Mouse (Mus musculus) right cerebral cortex, postnatal 25 days (tissue): ENCODE data around the gene Sorcs3.

Experiments
- DNase-seq: peaks from one replicate; pipeline ENCODE4 v3.0.0; 2022

Sorcs3 gene

DNA sequence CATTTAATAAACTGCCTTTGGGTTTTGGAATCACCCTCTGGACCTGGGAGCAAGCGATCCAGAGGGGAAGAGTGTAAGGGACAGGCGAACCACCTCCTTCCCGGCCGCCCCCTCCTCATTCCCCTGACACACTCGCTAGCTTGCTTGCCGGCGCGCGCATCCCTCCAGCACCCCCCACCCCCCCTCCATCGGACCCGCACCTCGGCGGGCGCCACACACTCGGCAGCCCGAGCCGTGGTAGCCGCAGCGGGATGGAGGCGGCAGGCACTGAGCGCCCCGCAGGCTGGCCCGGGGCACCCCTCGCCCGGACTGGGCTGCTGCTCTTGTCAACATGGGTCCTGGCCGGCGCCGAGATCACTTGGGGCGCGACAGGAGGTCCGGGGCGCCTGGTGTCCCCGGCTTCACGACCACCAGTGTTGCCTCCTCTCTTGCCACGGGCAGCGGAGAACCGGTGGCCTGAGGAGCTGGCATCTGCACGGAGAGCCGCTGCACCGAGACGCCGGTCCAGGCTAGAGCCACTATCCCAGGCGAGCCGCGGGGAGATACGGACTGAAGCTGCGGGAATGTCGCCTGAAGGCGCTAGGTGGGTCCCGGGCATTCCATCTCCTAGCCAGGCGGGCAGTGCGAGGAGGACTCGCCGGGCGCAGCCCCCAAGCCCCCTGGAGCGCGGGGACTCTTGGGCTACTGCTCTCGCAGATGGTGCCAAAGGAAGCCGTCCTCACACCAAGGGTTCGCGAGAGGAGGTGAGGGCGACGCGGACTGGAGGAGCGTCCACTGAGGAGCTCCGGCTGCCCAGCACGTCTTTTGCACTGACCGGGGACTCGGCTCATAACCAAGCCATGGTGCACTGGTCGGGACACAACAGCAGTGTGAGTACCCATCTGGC is at the start of gene Sorcs3:
Gene Sorcs3, plus strand, starts transcription at position 97 of the 886 bp plus-strand sequence.
- DNase-seq = peak; percentile 39

DNA sequence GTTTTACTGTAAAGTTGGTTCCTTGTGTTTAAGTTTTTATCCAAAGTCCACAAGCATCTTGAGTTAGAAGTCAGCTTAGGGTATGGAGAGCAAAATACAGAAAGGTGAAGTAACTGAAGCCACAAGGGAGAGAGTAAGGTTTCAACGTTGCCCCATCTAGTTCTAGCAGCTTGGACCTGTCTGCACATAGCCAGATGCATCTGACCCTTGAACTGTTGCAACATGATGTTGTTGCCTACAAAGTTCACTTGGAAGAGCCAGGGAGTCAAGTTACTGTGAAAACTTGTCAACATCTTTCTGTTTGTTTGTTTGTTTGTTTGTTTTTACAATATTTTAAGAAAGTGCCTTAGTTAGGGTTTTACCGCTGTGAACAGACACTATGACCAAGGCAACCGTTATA is 40.5 kb upstream of the Sorcs3 start:
- no peak for DNase-seq

DNA sequence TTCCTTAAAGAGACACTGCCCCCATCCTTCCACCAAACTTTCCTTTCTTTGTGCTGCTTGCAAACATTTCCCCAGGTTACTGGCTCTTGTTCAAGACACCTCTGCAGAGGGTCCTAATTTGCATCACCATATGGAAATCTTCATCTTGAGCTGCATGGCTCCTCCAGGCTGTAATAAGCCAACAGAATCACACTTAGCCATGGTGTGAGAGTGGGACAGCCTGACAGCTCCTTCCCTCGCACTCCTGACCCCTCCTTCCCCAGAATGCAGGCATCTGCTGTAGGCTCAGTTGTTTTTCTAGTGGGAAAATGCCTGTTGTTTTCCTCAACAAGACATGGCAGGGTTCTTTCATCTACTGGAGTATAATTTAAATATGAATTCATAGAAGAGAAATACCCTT is 38.7 kb upstream of the Sorcs3 start:
- DNase-seq = peak; percentile 11

DNA sequence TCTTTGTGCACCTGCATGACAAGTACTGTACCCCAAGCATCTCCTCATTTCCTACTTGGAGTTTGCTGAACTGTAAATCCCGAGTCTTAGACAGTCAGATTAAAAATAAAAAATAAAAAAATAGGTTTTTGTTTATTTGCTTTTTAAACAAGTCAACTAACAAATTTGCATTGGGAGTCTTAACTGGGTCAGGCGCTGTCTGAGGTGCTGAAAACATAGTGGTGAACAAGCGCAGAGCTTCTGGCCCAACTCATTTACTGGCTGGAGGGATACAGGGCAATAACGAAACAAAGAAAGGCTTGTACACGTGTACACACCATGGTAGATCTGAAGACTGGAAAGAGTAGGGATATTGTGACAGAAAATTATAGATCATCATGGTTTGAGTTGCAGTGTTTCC is 37.5 kb upstream of the Sorcs3 start:
- no peak for DNase-seq

DNA sequence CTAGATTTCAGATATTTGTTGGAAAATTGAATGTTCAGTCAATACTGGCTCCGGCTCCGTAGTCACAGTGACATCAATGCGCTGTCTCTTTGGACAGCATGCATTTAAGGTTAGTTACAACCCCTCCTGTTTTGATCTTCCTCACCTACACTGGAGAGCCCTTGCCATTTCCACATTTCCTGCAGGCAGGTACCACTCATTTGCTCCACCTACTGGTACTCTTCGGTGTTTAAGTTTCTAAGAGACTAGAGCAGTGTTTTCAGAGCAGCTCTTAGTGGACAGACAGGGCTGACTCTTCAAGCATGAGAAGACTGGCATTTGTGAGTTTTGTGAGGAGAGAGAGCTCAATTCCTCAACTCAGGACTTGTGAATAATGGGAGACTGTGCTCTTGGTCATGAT is 31.1 kb upstream of the Sorcs3 start:
- no peak for DNase-seq

DNA sequence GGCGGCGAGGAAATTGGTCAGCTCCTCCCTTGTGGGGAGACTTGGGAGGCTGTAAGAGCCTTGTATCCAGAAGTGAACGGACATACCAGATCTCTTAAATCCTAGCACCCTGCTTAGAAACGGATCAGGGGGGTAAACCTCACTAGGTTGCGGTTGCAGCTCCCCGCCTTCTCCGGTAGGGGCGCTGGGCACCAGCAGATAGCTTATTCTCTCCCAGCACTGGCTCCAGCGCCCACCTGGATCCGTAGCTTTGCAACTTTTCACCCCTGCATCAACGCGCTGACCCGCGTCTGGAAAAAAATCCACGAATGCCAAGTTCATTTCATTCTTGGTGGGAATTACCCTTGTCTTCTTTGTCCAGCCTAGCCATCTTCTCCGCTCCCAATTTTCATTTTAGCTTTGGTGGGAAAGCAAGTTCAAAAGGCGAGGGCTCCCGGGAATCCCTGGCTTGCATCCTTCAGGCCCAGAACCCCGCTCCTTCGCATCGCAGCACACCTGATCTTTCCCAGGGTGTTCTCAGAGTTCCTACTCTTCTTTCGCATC is 1.8 kb upstream of the Sorcs3 start:
- peak; percentile 82 for DNase-seq

DNA sequence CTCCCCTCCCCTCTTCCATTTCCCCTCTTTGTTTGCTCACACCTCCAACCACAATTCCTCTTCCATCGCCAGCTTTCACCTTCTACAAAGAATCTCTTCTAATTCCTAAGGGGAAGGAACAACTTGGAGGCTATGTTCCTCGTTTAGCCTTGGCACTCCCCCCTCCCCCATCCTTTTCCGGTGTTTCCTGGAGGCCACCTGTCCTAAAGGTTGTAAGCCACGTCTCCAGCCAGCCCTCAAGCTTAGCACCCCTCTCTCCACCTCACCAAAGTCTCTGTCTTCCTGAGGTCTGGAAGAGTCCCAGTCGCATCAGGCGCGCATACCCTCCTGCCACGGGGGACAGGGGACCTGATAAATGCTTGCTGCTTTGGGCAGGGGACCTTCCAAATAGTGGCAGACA is 1.3 kb upstream of the Sorcs3 start:
- DNase-seq = peak; percentile 30

DNA sequence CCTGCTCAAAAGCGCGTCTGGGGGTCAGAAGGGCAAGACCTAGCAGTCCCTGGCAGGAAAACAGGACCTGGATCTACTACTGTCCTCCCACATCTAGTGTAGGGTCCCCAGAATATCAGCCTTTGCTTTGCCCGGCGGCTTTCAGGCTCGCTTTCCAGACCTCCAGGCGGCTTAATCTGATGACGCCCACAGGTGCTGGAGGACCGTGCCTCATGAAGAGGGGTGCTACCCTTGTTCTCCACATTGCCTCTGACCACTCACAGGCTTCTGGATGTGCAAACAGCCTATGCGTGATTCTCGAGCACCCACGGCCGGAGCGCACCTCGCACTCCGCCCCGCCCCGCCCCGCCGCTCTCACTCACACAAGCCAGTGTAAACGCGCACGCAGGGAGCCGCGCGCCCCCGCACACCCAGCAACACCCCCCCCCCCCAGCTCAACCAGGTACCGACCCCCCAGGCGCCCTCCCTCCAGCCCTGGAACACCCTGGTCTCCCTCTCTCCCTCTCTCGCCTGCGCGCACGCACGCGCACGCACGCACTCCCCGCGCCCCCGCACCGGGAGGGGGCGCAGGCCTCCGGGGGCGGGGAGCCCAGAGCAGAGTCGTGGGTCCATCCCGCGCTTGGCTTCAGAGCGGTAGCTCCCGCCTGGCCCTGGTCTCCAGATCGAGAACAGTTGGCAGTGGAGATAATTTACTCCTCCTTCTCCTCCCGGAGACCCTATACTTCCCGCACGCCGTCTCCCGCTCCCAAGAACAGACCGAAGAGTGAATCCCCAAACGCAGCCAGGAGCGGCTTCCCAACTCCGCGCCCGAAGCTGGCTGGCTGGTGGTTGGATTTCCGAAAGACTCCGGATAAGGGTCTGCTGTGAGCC is 698 bp upstream of the Sorcs3 start:
- peak; percentile 64 for DNase-seq

DNA sequence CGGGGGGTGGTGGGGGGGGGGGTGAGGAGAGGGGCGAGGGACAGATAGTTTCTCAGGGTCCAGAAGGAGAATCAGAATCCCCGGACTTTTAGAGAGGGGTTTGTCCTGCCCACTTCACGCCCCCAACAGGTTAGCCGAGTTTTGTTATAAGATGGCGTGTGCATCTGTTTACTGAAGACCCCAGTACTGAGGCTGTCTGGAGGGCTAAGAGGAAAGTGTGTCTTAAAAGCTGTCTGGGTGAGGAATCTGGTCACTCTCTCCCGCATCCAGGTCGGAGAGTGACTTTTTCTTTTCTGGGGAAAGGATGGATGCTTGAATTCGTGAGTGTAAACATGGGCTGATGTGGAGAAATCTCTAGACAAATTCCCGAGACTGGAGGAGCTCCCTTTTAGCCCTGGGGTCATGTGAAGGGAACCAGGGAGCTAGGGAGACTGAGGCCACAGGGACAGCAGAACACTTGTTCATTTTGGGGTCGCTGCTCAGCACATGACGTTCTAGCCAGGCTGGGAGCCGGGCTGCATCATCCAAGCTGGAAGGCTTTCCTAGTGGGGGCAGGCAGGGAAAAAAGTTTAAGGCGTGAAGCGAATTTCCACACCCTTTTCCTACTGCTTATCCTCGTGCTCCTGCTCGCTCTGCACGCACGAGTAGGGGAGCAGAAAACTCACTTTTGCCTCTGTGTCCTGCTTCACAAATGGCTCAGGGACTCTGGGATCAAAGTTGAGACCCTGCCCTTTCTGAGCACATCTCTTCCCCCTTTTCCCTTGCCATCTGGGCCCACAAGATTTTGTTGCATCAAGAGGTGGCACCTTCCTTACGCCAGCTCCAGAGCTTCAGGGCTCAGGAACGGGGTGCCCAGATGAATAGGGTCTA is 1.3 kb downstream of the Sorcs3 start:
- peak; percentile 42 for DNase-seq

DNA sequence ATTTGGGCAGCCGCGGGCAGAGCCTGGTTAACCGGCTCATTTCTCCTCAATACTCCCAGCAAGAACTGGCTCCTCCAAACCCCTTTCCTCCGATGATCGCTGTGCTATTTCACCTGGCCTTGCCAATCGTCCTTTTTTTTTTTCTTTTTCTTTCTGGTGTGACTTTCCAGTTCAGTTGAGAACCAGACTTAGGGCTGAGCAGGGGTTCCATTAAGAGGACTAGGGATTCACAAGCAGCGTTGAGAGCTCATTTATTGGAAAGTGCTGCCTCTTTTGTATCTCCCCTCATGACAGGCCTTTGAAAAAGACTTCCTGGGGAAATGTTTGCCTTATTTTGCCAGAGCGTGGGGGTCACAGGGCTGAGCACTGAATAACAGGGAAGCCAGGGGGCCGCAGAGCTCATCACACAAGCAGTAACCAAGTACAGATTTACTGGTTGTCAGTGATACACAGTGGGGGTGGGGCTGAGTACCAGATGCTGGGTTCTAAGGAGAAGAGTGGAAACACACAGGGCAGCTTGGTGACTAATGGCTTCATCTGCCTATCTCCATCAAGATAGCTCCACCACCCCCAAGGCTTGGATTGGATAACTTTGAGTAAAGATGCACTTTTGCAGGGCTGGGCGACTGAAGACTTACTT is 2.0 kb downstream of the Sorcs3 start:
- DNase-seq = peak; percentile 15

DNA sequence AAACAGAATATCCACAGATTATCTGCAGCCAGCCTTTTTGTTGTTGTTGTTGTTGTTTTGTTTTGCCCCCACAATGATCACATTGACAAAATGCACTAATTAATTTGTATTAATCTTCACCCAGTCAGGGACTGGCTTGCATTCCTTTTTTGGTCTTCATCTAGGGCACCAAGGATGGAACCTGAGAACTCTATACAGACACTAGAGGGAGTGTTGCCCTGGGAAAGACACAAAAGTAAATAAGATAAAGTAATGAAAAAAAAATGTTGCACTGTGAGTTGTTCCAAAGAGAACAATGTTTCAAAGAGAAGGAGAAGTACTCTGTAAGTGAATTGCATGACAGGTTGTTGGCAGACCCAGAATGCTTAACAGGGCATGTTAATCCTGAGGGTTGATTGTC is 9.6 kb downstream of the Sorcs3 start:
- DNase-seq = no peak

DNA sequence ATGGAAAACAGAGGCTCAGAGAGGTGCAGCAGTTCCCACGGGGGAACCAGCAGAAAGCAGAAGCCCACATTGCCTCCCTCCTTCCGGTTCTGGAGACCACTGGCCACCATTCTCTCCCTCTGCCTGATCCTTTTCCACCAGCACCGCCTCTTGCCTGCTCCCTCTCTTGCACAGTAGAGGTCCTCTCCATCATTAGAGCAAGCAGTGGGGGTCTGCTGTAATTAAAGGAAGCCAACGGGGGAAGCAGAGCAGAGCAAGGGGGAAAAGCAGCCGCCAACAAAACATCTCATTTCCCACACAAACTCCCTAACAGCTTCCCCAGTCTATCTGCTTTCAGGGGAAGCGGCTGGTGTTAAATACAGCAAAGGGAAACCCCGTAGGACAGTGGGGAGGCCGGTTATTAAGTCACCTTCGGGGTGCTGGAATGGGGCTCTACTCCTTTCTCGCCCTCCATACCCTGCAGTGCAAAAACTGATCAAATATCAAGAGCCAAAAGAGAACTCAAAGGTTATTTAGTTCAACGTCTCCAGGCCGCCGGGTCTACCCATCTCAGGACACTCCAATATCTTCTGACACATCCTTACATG is 32.1 kb downstream of the Sorcs3 start:
- no peak for DNase-seq

DNA sequence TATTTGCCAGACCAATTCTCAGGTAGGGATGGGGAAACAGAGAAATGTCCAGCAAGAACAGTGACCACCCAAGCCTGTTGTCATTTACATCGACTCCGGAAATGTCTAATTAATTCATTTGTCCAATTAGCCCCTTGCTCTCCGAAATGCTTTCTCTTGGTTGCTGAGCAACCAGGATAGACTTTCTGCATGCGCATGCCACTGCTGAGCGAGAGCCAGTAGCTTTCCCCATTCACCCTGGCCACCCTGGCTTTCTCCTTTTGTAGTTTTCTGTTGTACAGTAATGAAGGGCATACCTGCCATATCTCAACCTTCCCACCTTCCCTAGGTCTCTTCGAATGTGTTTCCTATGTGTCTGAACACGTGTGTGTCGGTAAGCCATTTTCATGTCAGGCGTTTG is 32.6 kb downstream of the Sorcs3 start:
- no peak for DNase-seq

DNA sequence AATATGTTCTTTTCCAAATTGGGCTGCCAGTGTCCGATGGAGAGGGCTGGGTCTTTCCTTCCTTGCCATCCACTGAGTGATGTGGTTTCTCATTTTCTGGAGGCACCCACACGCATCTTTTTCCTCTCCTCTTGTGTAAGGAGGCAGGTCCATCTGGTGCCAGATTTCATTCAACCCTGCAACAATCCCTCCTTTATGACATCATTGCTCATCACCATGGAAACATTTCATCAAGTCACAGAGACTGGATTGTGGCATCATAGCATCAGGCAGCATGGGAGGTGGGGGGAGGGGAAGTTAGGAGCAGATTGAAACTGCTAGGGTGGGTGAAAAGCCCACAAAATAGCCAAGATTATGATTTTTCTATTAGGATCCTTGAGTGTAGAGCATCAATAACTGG is 35.1 kb downstream of the Sorcs3 start:
- DNase-seq = no peak

DNA sequence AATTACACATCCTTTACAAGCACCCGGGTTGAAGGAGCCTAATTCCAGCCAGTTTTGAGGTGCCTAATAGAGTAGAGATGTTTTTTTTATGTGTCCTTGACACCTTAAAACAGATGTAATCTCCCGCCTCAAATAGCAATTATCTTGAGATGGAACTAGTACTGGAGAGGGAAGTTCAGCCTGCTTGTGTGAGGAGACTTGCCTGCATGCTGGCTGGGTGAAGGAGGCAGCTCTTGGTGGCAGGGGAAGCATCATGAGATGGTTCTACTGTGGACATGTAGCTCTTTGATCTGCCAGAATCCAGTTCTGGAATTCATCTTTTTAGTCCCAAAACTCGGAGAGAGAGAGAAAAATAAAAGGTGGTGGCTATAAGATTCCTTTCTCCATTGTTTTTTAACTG is 38.2 kb downstream of the Sorcs3 start:
- no peak for DNase-seq

DNA sequence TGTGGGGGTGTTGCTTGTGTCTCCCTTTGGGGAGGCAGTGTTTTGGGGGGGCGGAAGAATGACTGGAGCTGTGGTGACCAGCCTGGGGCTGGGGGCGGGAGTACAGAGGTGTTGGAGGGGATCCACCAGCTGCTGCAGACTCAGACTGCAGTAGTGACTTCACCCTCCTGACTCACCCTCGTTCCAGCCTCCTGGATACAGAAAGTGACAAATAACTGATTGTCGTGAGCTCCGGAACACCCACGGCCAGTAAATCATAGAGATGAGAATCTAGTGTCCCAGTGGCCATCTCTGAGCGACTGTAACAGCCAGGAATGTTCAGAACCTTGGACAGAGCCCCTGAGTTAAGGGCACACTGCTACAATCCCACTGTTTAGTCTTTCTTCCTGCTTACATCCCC is 53.4 kb downstream of the Sorcs3 start:
- DNase-seq = peak; percentile 26

DNA sequence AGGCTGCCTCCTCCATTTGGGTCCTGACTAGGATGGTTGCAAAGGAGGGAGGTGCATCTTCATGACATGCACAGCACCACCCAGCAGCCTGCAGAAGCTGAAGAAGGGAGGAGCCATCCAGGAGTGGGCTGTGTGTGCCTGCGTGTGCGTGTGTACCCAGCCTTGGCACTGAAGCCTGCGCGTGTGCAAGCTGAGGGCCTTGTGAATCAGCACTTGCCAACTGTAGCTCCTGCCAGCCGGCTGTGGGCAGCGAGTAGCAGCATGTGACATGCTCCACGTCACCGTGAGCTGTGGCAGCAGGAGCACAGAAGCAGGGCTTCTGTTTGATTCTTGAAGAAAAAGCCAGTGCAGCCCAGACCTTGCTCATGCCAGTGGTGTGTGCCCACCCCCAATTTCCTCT is 54.8 kb downstream of the Sorcs3 start:
- DNase-seq = peak; percentile 85

DNA sequence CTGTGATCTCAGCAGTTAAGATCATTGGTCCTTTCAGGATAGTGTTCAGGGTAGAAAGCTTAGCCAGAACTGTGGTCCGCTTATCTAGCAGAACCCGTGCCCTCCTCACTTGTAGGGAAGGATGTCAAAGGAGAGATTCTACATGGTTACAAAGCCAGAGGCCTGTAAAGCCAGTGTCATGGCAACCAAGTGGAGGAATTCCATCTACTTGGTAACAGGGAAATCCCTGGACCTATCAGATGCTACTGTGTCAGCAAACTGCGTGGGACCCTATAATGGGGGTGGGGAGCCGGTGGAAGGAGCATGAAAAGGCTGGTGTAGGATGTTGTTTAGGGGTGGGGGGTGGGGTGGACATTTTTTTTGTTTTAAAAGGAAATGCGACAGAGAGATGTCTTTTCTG is 57.9 kb downstream of the Sorcs3 start:
- DNase-seq = no peak

DNA sequence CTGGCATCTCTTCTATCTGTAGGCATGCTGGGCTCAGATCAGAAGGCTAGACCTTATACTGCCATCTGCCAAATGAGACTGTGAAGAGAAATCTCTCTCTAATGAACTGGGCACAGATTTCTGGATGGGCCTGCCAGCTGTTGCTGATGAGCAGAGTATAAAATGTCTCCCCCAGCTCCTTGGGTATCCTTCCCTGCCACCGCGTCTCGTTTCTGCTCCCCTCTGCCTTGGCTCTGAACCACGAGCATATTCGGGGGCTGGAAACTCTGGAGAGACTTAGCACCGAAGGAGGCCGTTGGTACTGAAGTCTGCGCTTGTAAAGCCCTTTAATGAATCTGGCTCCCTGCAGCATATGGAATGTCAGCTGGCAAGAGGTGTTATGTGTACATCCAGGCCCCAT is 74.4 kb downstream of the Sorcs3 start:
- DNase-seq = no peak

DNA sequence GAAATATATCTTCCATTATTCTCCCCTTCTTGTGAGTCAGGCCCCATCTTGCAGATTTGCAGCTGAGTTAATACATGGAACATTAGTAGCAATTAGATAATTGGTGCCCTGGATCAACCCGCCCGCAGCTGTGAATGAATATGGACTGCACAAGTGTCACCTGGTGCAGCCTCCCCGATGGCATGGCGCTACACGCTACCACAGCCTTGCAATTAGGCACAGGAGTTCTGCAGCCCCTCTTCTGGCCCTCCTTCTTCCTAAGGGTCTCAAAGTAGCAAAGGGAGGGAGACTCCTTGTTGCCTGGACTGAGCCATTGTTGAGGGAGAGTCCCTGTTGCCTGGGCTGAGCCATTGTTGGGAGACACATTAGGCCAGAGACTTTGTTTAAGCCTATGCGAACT is 76.4 kb downstream of the Sorcs3 start:
- DNase-seq = no peak

DNA sequence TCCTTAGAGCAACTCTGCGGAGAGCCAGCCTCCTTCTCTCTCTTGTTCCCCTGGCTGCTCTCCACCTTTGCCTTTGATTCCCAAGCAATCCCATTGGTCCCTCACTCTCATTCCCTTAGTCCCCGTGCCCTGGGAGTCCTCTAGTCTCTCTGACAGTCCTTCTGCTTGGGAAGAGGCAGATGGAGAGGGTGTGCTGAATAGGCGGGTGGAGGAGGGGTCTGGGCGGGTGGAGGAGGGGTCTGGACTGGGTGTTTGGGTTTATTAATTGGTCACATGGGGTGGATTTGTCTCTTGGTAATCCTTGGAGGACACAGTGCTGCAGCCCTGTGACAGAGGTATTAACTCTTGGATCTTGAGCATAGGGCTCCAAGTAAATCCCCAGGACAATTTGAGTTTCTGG is 77.4 kb downstream of the Sorcs3 start:
- DNase-seq = no peak
